Mouse (Mus musculus): ENCODE data around the gene Elovl5.
"Not testable (repeated sequence)": the region's sequence is repeated elsewhere in the genome, so short reads cannot be mapped to it uniquely, and the experiment has no call there.

Gene Elovl5

GRCm38 (mm10) chr9:77955964-77956363 lies 38.8 kb downstream of the Elovl5 start:
- no peak for DNase-seq

DNA sequence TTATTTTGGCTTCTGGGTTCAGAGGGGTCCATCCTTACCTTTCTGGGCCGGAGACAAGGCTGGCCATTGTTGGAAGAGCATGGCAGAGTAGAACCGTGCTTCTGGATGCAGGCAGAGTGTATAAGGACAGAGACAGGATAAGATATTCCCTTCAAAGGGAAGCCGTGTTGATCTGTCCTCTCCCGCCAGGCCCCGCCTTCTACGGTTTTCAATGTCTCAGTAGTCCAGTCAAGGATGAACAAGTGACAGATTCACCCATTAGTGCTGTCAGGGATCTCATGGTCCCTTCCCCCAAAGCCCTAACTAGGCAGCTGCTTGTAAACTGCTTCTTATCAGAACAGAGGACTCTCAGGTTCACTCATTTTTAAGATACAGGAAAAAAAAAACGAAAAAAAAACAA lies 41.2 kb downstream of the Elovl5 start:
- no peak for DNase-seq

- DNase-seq: no peak
Observed at GRCm38 (mm10) chr9:77959759-77960158, 42.6 kb downstream of the Elovl5 start.

DNA sequence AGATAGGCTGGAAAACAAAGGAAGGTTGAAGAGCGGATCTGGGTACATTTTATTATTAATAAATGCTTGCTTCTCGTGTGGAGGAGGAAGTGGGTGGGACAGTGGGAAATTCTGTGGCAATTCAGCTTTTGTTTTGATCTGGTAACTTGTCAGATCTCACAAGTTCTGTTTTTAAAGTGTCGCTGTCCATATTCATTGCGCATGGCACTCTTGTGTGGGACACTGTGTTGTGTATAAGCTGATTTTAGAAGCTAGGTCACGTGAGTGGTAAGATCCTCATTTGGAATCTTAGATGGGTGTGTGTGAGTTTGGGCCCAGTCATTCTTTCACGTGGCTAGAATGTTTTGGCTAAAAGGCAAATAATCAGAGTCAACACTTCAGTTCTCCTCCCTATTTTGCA lies 44.2 kb downstream of the Elovl5 start:
- no peak for DNase-seq

- DNase-seq: no peak
Observed at GRCm38 (mm10) chr9:77964084-77964483, 46.9 kb downstream of the Elovl5 start.

- no peak for DNase-seq
Observed at GRCm38 (mm10) chr9:77965287-77965686, 48.1 kb downstream of the Elovl5 start.

DNA sequence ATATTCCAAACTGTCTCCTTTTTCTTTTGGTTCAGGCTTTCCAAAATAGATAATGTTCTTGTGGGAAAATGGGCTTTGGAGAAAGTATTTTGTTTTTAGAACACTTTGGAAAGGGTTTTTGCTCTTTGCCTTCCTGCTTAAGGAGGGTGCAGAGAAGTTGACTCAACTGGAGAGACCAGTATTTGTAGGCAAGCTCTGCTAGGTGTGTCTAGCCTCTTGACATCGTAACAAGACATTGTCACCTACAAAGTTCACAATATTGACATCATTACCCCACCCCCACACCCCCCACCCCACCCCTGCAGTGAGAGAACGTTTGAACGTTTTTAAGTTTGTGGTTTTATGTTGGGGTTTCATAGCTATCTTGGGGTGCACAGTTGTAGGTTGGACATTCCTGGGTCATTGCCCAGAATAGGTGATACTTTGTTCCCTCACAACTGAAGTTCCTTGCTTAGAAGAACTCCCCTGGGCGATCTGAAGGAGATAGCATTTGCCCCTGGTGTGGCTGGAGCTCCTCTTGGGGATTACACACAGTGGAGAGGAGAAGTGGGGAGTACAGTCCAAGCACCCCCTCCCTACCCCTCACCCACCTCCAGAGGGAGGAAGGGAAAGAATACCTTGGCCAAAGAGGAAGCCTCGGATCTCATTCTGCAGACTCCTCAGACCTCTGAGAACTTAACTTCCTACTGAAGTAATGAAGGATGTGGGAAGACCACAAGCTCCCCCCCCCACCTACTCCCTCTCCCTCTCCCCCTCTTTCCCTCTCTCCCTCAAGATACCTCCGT lies 48.8 kb downstream of the Elovl5 start:
- no peak for DNase-seq

DNA sequence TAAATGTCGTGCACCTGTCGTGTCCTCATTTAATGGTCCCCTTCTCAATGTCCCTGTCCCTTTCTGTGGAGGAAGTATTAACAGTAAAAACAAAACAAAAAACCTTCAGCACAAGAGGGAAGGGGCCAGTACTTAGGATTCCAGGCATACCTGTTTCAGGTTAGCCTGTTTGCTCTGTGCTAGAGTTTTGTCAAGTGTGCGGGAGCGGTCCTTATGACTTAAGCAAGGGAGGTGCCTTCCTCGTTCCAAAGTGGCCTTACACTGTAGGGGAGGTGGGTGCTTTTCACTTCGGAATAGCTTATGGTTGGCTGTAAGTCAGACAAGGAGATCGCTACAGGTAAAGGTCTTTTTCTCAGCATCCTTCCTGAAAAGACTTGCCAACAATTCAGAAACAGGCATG lies 49.7 kb downstream of the Elovl5 start:
- DNase-seq: no peak

GRCm38 (mm10) chr9:77967584-77968163 lies 50.5 kb downstream of the Elovl5 start:
- DNase-seq: no peak

DNA sequence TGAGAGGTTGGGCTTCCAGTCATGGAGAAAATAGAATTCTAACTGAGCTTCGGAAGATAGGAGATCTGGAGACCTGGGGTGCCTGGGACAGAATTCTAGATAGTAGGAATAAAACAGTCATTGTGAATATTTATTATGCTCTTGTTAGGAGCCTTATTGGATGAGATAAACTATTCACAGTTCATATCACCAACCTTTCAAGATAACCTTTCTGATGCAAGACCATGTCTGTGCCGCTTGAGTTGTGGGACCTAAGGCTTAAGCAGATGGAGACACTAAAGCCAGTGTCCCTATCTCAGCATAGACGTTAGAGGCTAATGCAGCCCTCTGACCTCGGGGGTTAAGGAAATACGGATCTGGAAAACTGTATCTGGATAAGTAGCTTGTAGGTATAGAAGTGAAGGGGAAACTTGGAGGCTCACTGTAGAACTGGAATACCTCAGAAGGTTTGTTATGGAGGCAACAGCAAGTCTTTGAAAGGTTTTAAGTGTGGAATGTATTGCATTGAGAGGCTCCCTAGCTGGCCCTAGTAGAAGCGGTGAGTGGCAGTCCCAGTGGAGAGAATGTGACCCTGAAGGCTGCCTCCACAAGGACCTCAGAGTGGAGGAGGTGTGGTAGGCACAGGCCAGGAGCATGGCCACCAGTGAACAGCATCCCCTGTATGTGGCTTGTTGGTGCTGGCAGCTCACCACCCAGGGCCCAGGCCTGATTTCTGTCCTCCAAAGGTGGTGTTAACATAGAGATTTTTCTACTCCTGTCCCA lies 52.2 kb downstream of the Elovl5 start:
- DNase-seq: no peak

- DNase-seq: no peak
Observed at GRCm38 (mm10) chr9:77979000-77979399, 61.8 kb downstream of the Elovl5 start.

- DNase-seq: no peak
Observed at GRCm38 (mm10) chr9:77982616-77983015, 65.5 kb downstream of the Elovl5 start.

DNA sequence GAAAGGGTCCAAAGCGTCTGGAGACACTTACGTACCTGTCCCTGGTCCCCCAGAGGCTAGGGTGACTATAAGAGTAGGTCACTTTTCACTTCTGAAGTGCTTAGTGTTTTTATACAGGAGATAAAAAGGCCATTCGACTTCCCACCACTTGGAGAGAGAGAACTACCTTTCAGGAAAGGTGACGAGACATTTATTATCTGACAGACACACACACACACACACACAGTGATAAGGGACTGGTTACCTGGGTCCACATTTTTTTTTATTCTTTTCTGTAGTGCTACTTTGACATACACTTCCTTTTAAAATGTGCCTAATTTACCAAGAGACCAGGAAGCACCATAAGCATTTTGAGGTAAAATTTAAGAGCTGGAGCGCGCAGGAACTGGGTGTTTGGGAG lies 66.4 kb downstream of the Elovl5 start:
- no peak for DNase-seq

GRCm38 (mm10) chr9:77986153-77986795 lies 69.1 kb downstream of the Elovl5 start:
- no peak for DNase-seq

DNA sequence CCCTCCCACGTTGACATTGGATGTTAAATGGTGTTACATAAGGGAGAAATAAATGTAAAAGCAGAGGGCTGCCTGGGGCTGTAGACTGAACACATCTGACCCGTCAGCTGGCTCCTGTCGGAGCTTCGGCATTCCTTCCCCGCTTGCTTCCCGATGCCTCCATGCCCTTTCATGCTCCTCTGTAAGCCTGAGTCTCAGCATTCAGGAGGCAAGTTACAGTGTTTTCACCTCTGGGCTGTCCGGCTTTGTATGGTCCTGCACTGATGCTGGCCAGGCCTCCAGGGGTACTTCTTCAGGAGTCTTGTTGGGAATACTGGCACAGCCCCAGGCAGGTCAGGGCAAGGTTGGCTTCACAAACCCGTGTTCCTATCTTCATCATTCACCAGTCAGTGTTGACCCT lies 72.5 kb downstream of the Elovl5 start:
- no peak for DNase-seq

GRCm38 (mm10) chr9:77990278-77990677 lies 73.1 kb downstream of the Elovl5 start:
- no peak for DNase-seq

DNA sequence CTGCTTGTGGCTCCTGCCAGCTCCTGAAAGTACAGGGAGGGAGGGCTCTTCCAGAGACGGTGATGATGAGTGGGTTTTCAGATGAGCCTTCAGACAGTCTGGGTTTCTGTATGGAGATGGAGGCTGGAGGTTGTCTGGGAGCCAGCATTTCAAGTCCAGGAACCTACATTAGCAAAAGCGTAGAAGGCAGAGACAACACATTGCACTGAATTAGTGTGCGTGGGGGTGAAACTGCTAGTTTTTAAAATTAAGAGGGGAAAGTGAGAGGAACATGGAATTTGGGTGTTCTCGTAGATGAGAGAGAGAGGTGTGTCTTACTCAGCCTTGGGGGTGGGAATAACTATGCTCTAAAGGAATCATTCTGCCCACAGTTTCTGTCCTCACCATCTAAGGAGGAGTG lies 74.5 kb downstream of the Elovl5 start:
- no peak for DNase-seq

DNA sequence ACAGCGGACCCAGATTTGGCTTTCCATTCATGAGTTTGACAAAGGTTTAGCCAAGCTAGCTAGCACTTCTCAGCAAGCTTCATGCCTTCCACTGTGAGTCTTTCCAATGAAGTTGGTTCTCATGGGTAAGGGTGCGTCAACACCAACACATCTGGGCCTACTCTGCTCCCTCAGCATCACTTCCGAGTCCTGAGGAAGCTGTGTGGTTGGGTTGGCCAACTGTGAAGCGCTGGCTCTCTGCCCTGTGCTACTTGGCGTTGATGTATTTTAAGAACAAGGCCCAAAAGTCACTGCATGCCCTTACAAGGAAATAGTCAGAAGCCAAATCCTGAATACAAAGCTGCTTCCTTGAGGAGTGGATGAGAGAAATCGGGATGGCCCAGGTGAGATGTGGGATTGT lies 75.1 kb downstream of the Elovl5 start:
- DNase-seq: no peak

DNA sequence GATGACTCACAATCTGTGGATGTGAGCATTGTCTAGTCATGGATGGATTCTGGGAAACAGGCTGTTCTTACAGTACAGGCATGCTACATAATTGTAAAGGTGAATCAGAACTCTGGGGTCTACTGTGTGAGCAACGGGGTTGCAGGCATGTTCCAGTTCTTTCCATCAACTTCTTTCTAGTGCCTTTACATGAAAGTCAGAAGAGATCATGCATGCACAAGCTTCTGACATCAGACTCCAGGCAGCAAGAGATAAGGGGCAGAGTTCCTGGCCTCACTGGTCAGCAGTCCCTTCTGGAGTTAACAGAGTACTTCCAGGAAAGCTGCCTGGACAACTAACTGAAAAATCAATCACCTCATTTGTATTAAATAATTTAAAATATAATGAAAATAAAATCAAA lies 75.9 kb downstream of the Elovl5 start:
- DNase-seq: no peak

DNA sequence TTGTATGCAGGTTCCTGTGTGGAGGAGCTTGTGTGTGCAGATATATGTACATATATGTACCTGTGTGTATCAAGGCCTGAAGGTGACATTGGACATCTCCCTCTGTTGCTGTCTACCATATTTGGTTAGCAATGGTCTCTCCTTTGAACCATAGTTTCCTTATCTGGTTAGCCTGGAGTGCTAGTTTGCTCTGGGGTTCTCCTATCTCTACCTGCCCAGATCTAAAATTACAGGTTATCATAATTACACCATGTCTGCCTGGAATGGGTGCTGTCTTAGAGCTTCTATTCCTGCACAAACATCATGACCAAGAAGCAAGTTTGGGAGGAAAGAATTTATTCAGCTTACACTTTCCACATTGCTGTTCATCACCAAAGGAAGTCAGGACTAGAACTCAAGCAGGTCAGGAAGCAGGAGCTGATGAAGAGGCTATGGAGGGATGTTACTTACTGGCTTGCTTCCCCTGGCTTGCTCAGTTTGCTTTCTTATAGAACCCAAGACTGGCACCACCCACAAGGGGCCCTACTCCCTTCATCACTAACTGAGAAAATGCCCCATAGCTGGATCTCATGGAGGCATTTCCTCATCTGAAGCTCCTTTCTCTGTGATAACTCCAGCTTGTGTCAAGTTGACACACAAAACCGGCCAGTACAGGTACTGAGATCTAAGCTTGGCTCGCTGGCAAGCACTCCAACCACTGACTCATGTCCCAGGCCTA lies 76.5 kb downstream of the Elovl5 start:
- not testable (repeated sequence) for DNase-seq

GRCm38 (mm10) chr9:77995235-77995634 lies 78.1 kb downstream of the Elovl5 start:
- no peak for DNase-seq

- no peak for DNase-seq
Observed at GRCm38 (mm10) chr9:78000586-78001500, 83.7 kb downstream of the Elovl5 start.
